In the genomic region with DNA sequence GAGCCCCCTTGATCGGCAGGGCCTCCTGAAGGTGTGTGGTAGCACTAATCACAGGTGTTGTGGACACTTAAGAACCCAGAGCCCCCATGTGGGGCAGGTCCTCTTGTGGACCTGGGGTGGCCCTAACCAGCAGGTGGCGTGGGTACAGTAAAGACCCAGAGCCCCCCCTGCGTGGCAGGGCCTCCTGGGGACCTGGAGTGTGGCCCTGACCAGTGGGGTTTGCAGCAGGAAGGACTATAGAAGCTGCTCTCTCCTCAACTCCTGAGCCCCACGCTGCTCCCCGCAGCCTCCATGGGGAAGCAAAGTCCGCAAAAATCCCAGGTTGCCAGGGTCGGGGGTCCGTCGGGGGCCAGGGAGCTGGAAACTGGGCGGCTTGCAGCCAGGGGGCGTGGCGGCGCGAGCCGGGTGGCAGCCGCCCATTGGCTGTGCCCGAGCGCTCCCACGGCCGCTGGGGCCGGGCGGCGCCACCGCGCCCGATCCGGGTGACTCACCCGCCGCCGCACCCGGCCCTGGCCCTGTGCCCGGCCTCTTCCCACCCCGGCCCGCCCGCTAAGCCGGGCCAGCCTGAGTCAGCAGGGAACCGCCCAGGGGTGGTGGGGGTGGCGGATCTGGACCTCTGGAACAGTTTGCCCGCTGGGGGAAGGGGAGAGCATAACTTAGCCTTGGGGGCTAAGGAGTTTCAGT, we compare ENCODE assay signal across 8 mouse cellular contexts. TPM values are rescaled to one million over a fixed set of nuclear protein-coding genes. Genes with fewer than 3 reads are reported as not detected.
DNase-seq lines count a peak whose midpoint lies in the region; ATAC-seq and TF ChIP-seq lines count a peak whose summit lies in the region.

No protein-coding gene starts in this region.

- peak overlapping the region; percentile 52 for H3K27ac ChIP-seq in heart, embryonic 12.5 days (ENCODE audit: poor library complexity, severe bottlenecking)
- peak overlapping the region; percentile 97 for H3K27ac ChIP-seq in kidney, embryonic 16.5 days (ENCODE audit: low read length)
- H3K27ac ChIP-seq in liver, adult 2 months (replicated peaks; ENCODE audit: insufficient read depth, low read depth, low read length): peak overlapping the region; percentile 74

- peak overlapping the region; percentile 53 for H3K9ac ChIP-seq in heart, embryonic 12.5 days
- peak overlapping the region; percentile 70 for H3K9ac ChIP-seq in kidney, embryonic 16.5 days (replicated peaks; ENCODE audit: low read length)
- H3K9ac ChIP-seq in liver, adult 2 months (ENCODE audit: low read depth, low read length): peak overlapping the region; percentile 67

- peaks cover 8% of the 10 kb centered on the region; the same call in 1 of the 2 replicates for H3K27me3 ChIP-seq in erythroblast, embryonic 14.5 days (ENCODE audit: control insufficient read depth)
- peaks cover 10% of the 10 kb centered on the region for H3K27me3 ChIP-seq in heart, embryonic 12.5 days (replicated peaks)
- H3K27me3 ChIP-seq in kidney, embryonic 16.5 days (ENCODE audit: insufficient read depth, low read length): no peaks in the 10 kb centered on the region
- no peaks in the 10 kb centered on the region for H3K27me3 ChIP-seq in liver, adult 2 months (ENCODE audit: control insufficient read depth, insufficient read depth, low read length)

- H3K4me3 ChIP-seq in erythroblast, embryonic 14.5 days (replicated peaks): peak overlapping the region; percentile 62
- peak overlapping the region; percentile 36 for H3K4me3 ChIP-seq in heart, embryonic 12.5 days
- H3K4me3 ChIP-seq in kidney, embryonic 16.5 days (ENCODE audit: low read length): peak overlapping the region; percentile 21
- peak overlapping the region; percentile 48; the same call in 1 of the 2 replicates for H3K4me3 ChIP-seq in liver, adult 2 months (ENCODE audit: insufficient read depth, low read depth, low read length)

- peak; percentile 16; the same call in 1 of the 2 replicates for TF ChIP-seq CTCF in liver, adult 2 months (IDR thresholded peaks at IDR 0.05; ENCODE audit: low read depth, low read length)

- peak; percentile 95 for ATAC-seq in heart, embryonic 12.5 days (ENCODE audit: insufficient number of reproducible peaks, low FRiP score)
- peak; percentile 91 for ATAC-seq in kidney, embryonic 16.5 days (ENCODE audit: low FRiP score, low TSS enrichment)

- no peaks in the 10 kb centered on the region for H3K79me2 ChIP-seq in liver, adult 2 months (ENCODE audit: control insufficient read depth, insufficient read depth, low read length)

- peak; percentile 88 for DNase-seq in 416B (ENCODE audit: low read depth)
- peak; percentile 84 to 89 for DNase-seq in adrenal gland, postnatal 4 days (ENCODE audit: low spot score in 2 of 2)
- peak; percentile 54 for DNase-seq in liver, adult 2 months (ENCODE audit: extremely low read depth, low read depth, low spot score)
- DNase-seq in monocyte, adult 2 months (ENCODE audit: low read depth in 1 of 2, low spot score in 2 of 2): peak; percentile 89 to 91
- DNase-seq in spleen, postnatal 36 days (ENCODE audit: low spot score in 2 of 2): peak; percentile 74 to 84

- no peaks in the 10 kb centered on the region; the same call in 1 of the 2 replicates for H3K36me3 ChIP-seq in erythroblast, embryonic 14.5 days (ENCODE audit: control insufficient read depth)
- H3K36me3 ChIP-seq in heart, embryonic 12.5 days: no peaks in the 10 kb centered on the region
- no peaks in the 10 kb centered on the region for H3K36me3 ChIP-seq in kidney, embryonic 16.5 days (ENCODE audit: insufficient read depth, low read length)
- no peaks in the 10 kb centered on the region for H3K36me3 ChIP-seq in liver, adult 2 months (ENCODE audit: control insufficient read depth, insufficient read depth, low read length)

- 0 out of 2 replicates have a peak, but pooled peaks have one; percentile 3 for TF ChIP-seq POLR2A in liver, adult 2 months (IDR thresholded peaks at IDR 0.05; ENCODE audit: extremely low read depth, insufficient read depth, low read length)

- H3K4me1 ChIP-seq in erythroblast, embryonic 14.5 days (ENCODE audit: control insufficient read depth): peaks cover 80% of the 10 kb centered on the region
- peaks cover 30% of the 10 kb centered on the region for H3K4me1 ChIP-seq in heart, embryonic 12.5 days (replicated peaks)
- H3K4me1 ChIP-seq in kidney, embryonic 16.5 days (ENCODE audit: insufficient read depth, low read length): peaks cover 32% of the 10 kb centered on the region
- peaks cover 12% of the 10 kb centered on the region for H3K4me1 ChIP-seq in liver, adult 2 months (ENCODE audit: control insufficient read depth, insufficient read depth, low read length)

- 3% methylated on average over 38 of the region's 39 CpGs for WGBS in heart, embryonic 12.5 days
- WGBS in kidney, embryonic 16.5 days: 2% methylated on average over 37 of the region's 39 CpGs
- 3% methylated on average over 38 of the region's 39 CpGs for WGBS in liver, adult 2 months

- peaks cover 3% of the 10 kb centered on the region; the same call in 1 of the 2 replicates for H3K9me3 ChIP-seq in erythroblast, embryonic 14.5 days (ENCODE audit: control insufficient read depth, low read length)
- H3K9me3 ChIP-seq in heart, embryonic 12.5 days (replicated peaks): no peaks in the 10 kb centered on the region
- H3K9me3 ChIP-seq in kidney, embryonic 16.5 days (ENCODE audit: low read length): no peaks in the 10 kb centered on the region

- H3K4me2 ChIP-seq in heart, embryonic 12.5 days: peak overlapping the region; percentile 66
- H3K4me2 ChIP-seq in kidney, embryonic 16.5 days (replicated peaks; ENCODE audit: low read depth, low read length): peak overlapping the region; percentile 57

RNA-seq across cellular contexts. Expression of gene Krt78, which starts 23.1 kb away (rescaled TPM):
- not detected for total RNA-seq in adrenal gland, postnatal 4 days (2021)
- polyA plus RNA-seq in erythroblast, embryonic 14.5 days (2012): 0.01 TPM in 1 of 2 replicates, not detected in the other
- polyA plus RNA-seq in heart, embryonic 12.5 days (2016; fragmentation: Nextera tagmentation; extraction: Ambion mirVana): not detected in 2 replicates
- 0.06 and 0.16 TPM in 2 replicates for polyA plus RNA-seq in kidney, embryonic 16.5 days (2015; fragmentation: Nextera tagmentation; extraction: Ambion mirVana)
- total RNA-seq in liver, adult 2 months (2014; rRNA removed): not detected in 2 replicates
- not detected in 2 replicates for polyA plus RNA-seq in liver, adult 2 months (2012; rRNA removed)

RNA-seq across cellular contexts. Expression of gene Krt8, which starts 27.1 kb away (rescaled TPM):
- 10 to 100 TPM; 18.8 TPM for total RNA-seq in adrenal gland, postnatal 4 days (2021)
- polyA plus RNA-seq in erythroblast, embryonic 14.5 days (2012): 0.06 and 0.07 TPM in 2 replicates
- polyA plus RNA-seq in heart, embryonic 12.5 days (2016; fragmentation: Nextera tagmentation; extraction: Ambion mirVana): 20.1 and 27.2 TPM in 2 replicates
- polyA plus RNA-seq in kidney, embryonic 16.5 days (2015; fragmentation: Nextera tagmentation; extraction: Ambion mirVana): 267 and 282 TPM in 2 replicates
- total RNA-seq in liver, adult 2 months (2014; rRNA removed): 240 and 251 TPM in 2 replicates
- polyA plus RNA-seq in liver, adult 2 months (2012; rRNA removed): 155 and 168 TPM in 2 replicates

RNA-seq across cellular contexts. Expression of gene Krt79, which starts 37.1 kb away (rescaled TPM):
- total RNA-seq in adrenal gland, postnatal 4 days (2021): 1 to 10 TPM; 1.2 to 1.4 TPM
- polyA plus RNA-seq in erythroblast, embryonic 14.5 days (2012): not detected in 2 replicates
- polyA plus RNA-seq in heart, embryonic 12.5 days (2016; fragmentation: Nextera tagmentation; extraction: Ambion mirVana): 1.2 and 1.6 TPM in 2 replicates
- polyA plus RNA-seq in kidney, embryonic 16.5 days (2015; fragmentation: Nextera tagmentation; extraction: Ambion mirVana): 0.41 and 0.42 TPM in 2 replicates
- 0.09 TPM in 1 of 2 replicates, not detected in the other for total RNA-seq in liver, adult 2 months (2014; rRNA removed)
- 0.04 and 0.10 TPM in 2 replicates for polyA plus RNA-seq in liver, adult 2 months (2012; rRNA removed)

RNA-seq across cellular contexts. Expression of gene Krt18, which starts 50.8 kb away (rescaled TPM):
- total RNA-seq in adrenal gland, postnatal 4 days (2021): 10 to 100 TPM; 17.3 to 22.9 TPM
- 0.13 TPM in 1 of 2 replicates, not detected in the other for polyA plus RNA-seq in erythroblast, embryonic 14.5 days (2012)
- polyA plus RNA-seq in heart, embryonic 12.5 days (2016; fragmentation: Nextera tagmentation; extraction: Ambion mirVana): 30.8 and 38.0 TPM in 2 replicates
- 216 and 223 TPM in 2 replicates for polyA plus RNA-seq in kidney, embryonic 16.5 days (2015; fragmentation: Nextera tagmentation; extraction: Ambion mirVana)
- 255 and 258 TPM in 2 replicates for total RNA-seq in liver, adult 2 months (2014; rRNA removed)
- 110 and 124 TPM in 2 replicates for polyA plus RNA-seq in liver, adult 2 months (2012; rRNA removed)

RNA-seq across cellular contexts. Expression of gene Krt4, which starts 52.6 kb away (rescaled TPM):
- not detected for total RNA-seq in adrenal gland, postnatal 4 days (2021)
- not detected in 2 replicates for polyA plus RNA-seq in erythroblast, embryonic 14.5 days (2012)
- polyA plus RNA-seq in heart, embryonic 12.5 days (2016; fragmentation: Nextera tagmentation; extraction: Ambion mirVana): not detected in 2 replicates
- 0.42 and 0.82 TPM in 2 replicates for polyA plus RNA-seq in kidney, embryonic 16.5 days (2015; fragmentation: Nextera tagmentation; extraction: Ambion mirVana)
- not detected in 2 replicates for total RNA-seq in liver, adult 2 months (2014; rRNA removed)
- polyA plus RNA-seq in liver, adult 2 months (2012; rRNA removed): 0.06 TPM in 1 of 2 replicates, not detected in the other

Comparison
In these comparisons a context has a peak if more than half of its experiments do, and no peak if none do; other contexts are left out.
1. Peak in every context shown above with its lines: DNase-seq, ATAC-seq, H3K4me3 ChIP-seq and H3K27ac ChIP-seq.
2. RNA of gene Krt8, which starts 27.1 kb away (polyA plus RNA-seq): 267 to 282 TPM in kidney, embryonic 16.5 days, 155 to 168 TPM in liver, adult 2 months and 20.1 to 27.2 TPM in heart, embryonic 12.5 days; 0.06 to 0.07 TPM in erythroblast, embryonic 14.5 days; every median in the first group is over 10 times any median in the second.